Mouse (Mus musculus) yolk sac, embryonic 10.5 days (tissue): Measurements from ENCODE around the gene Nup62cl.
A peak's percentile ranks its signal among the peaks of the same experiment; 100 is the strongest.

Source experiments
- DNase-seq: peaks from one replicate; pipeline ENCODE4 v3.0.0-alpha.2; 2017; ENCODE audit warnings: low spot score

Gene Nup62cl

GRCm38 (mm10) chrX:140062135-140062975 is at the start of gene Nup62cl, which contains the start of gene Pih1h3b:
Gene Nup62cl, minus strand, starts transcription at chrX:140062712.
Gene Pih1h3b, plus strand, starts transcription at chrX:140062879.
- DNase-seq = peak; percentile 79

- no peak for DNase-seq
Observed at GRCm38 (mm10) chrX:140094066-140094465, 31.6 kb upstream of the Nup62cl start.

- no peak for DNase-seq
Observed at GRCm38 (mm10) chrX:140082535-140082934, 20.0 kb upstream of the Nup62cl start.

GRCm38 (mm10) chrX:140060886-140061874 is 1.3 kb downstream of the Nup62cl start:
- peak; percentile 45 for DNase-seq

GRCm38 (mm10) chrX:139998691-139999065 is 63.8 kb downstream of the Nup62cl start:
- no peak for DNase-seq

GRCm38 (mm10) chrX:139997740-139998690 is 64.5 kb downstream of the Nup62cl start, which contains the start of gene Rbm41:
Gene Rbm41, minus strand, starts transcription at chrX:139998595.
- peak; percentile 65 for DNase-seq

- no peak for DNase-seq
Observed at GRCm38 (mm10) chrX:139982115-139982514, 80.4 kb downstream of the Nup62cl start.
